Mouse (Mus musculus) neural tube, postnatal 0 days (tissue): ENCODE results near the gene Clpp. TPM values are rescaled to one million over a fixed set of nuclear protein-coding genes. Genes with fewer than 3 reads are reported as not detected.

Source experiments
- polyA plus RNA-seq: library from polyadenylated mRNA; unstranded; fragments of >200 nt; fragmentation: Nextera tagmentation; extraction: Ambion mirVana; gene quantifications from 2 replicates; pipeline ENCODE4 v1.2.1, GENCODE M21; 2015

Clpp gene
- polyA plus RNA-seq: 171 and 179 TPM in 2 replicates

DNA sequence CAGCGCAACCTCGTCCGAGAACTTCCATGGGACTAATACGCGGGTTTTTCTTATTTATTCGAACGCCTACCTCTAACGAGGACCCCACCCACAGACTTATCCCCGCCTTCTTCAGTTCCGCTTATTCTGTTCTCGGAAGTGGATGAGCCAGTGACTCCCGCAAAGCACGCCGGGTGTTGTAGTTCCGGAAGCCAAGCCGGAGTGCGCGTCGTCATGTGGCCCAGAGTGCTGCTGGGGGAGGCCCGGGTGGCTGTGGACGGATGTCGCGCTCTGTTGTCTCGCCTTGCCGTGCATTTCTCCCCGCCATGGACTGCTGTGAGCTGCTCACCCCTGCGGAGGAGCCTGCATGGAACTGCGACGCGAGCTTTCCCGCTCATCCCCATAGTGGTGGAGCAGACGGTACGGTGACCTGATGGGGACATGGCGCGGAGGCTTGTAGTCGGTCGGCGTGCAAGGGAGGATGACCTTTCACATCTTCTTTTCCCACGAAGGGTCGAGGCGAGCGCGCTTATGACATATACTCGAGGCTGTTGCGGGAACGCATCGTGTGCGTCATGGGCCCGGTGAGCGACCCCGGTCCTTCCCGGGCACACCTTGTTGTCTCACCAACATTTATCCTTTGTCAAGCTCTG lies at the start of gene Clpp:
Clpp (plus strand) TSS at position 191 of the 632 bp plus-strand sequence.

DNA sequence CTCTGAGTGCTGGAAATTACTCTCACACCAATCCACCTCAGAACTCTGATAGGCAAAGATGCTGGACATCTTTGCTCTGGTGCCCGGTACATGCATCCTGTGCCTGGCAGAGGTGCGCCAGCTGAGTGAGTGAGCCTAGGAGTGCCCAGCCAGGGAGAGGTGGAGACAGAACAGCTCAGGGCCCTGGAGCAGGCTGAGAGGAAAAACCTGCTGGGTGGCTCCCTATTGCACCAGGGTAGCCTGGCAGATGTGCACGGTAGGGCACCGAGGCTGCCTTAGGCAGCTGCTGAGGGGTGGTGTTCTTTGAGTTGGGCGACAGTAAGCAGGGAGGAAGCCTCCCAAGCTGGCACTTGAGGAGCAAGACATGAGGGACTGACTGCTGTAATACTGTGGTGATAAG lies 8.1 kb upstream of the Clpp start, which contains the start of gene Acer1:
Acer1 (minus strand) TSS at position 114 of the 400 bp plus-strand sequence.

DNA sequence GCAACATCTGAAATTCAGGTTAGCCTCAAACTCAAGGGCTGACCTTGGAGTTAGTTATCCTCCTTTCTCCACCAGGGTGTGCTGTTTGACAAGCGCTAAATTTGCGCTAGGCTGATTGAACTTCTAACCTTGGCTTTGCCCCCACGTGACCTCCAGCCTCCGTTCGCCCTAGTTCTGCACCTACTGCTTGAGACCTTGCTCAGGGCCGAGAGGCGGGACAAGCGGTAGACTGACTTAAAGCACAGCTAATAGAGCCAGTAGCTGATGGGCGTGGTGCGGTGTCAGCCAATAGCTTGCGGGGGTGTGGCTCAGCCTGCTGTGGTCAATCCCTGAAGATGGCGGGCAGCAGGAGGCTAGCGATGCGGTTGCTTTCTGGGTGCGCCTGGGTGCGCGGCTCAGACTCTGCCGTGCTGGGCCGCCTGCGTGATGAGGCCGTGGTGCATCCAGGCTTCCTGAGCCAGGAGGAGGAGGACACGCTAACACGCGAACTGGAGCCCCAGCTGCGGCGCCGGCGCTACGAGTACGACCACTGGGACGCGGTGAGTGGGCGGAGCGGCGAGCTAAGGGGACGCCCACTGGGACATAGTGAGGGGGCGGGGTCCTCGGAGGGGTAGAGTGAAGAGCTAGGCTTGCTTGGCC lies 7.0 kb downstream of the Clpp start, which contains the start of gene Alkbh7:
Alkbh7 (plus strand) TSS at position 311 of the 639 bp plus-strand sequence.

DNA sequence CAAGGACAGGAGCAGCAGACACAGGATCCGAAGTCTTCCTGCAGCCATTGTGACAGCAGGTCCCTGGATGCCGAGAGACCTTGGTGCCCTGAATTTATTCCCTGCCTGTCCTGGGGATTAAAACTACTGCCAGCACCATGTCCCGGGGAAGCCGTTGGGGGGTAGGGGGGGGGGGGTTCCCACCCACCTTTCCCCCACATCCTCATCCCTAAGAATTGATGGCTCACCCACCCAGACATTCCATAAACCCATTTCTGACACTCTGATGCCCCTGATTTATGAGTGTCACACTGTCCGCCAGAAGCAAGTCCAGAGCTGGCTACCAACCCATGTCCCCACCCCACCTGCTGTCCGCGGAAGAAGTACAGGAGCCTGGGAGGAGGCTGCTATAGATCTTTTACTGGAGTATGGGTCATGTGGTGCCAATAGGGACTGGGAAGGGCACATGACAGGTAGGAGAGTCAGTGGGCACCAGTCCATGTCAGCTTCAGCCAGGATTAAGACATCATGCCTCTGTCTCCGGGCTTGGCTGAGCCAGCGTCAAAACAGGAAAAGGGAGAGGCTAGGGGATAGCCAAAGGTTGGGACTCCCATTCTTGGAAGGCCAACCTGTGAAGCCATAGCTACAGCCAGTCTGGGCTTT lies 10.0 kb downstream of the Clpp start, which contains the start of gene Pspn:
Pspn (minus strand) TSS at position 51 of the 642 bp plus-strand sequence.

DNA sequence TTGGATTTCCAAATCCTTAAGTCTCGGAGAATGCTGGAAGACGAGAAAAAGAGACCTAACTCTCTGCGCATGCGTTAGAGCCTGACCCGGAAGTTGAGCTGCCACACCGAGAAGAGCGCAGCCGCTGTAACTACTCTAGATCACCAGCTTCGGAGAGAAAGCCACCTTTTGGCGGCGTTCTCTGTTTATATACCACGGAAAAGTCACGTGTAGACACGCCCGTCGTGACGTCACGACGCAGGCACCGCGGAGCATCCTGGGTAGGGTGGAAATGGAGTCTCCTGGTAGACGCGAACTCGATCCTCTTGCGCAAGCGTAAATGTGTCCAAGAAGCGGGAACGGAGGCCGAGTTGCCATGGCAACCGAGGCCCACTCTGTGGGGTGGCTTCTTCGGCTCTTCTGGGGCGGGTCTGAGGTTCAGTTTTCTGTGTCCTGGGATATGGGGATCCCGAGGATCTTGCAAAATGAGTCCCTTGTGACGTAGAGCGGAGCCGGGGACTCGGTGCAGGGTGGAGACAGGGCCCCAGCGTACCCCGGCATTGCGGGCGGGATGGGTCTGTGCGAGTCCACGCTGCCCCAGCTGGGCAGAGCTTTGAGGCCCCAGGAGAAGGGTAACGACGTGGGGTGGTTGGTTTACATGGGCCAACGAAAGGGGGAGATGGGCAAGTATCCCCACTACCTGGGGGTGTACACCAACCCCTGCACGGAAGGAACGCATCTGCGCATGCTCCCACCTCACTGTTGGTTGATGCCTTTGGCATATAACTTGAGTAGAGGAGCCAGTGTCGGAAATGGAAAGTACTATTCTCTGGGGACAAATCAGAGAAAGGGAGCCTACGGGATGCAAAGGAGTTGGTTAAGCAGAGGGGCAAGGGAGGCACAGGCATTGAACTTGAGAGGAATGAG lies 21.4 kb downstream of the Clpp start, which contains the start of the genes Gtf2f1 and Gm17949:
Gtf2f1 (minus strand) TSS at position 53 of the 906 bp plus-strand sequence.
Gm17949 (plus strand) TSS at position 234 of the 906 bp plus-strand sequence.

DNA sequence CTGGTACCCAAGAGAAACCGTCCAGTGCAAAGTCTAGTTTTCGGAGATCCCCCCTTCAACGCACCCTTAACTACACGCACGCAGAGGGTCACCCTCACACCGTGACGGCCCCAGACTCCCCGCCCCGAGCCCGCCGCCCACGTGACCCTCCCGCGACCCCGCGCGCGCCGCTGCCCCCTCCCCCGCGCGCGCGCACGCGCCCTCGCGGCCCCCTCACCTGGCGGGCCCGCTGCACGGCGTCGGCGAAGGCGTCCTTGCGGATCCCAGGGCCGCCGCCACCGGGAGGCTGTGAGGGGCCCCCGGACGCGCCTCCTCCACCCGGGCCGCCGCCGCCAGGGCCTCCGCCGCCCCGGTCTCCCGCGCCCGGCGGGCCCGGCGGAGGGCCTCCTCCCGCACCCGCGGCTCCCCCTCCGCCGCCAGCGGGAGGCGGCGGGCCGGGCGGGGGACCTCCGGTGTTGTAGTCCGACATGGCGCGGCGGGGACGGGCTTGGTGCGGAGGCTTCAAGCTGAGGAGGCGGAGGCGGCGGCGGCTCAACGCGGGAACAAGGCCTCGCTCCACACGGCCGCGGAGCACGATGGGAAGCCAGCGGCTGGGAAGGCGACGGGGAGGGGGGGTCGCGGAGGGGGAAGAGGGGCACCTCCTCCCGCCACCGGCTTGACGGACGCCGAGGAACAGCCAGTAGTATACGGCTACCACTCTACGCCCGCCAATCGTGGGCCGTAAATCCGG lies 41.0 kb downstream of the Clpp start, which contains the start of gene Khsrp:
Khsrp (minus strand) TSS at position 592 of the 730 bp plus-strand sequence.

DNA sequence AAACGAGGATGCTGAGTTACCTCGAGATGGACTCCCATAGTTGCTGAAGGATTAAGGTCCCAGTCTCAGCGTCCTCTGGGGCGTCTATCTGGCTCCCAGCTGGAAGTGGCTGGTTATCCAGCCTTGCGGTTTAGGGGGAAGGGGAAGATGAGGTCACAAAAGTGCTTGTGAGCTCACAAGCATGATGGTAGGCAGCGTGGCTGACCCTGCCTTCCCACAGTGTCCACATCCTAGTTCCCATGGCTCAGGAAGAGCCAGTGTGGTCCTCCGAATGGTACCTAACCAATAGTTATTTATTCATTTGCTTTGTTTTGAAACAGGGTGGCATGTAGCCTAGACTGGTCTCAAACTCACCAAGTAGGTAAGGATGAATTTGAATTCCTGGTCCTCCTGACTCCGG lies 51.4 kb downstream of the Clpp start, which contains the start of gene Slc25a41:
Slc25a41 (minus strand) TSS at position 101 of the 400 bp plus-strand sequence.

Other genes with a start within 250 kb of the Clpp start
- 6.2 and 7.9 TPM in 2 replicates for gene Nrtn, start 232.8 kb upstream of the Clpp start, polyA plus RNA-seq
- 85.8 and 101 TPM in 2 replicates for gene Dus3l, start 225.5 kb upstream of the Clpp start, polyA plus RNA-seq
- 0.33 and 0.53 TPM in 2 replicates for gene Prr22, start 220.1 kb upstream of the Clpp start, polyA plus RNA-seq
- 3.5 and 4.8 TPM in 2 replicates for gene Rfx2, start 159.3 kb upstream of the Clpp start, polyA plus RNA-seq
- not detected in 2 replicates for gene Acsbg2, start 115.9 kb upstream of the Clpp start, polyA plus RNA-seq
- 0.15 and 0.24 TPM in 2 replicates for gene 1700061G19Rik, start 114.8 kb upstream of the Clpp start, polyA plus RNA-seq
- 51.9 and 56.7 TPM in 2 replicates for gene Mllt1, start 54.9 kb upstream of the Clpp start, polyA plus RNA-seq
- gene Acer1, start 8.2 kb upstream of the Clpp start, polyA plus RNA-seq: not detected in 2 replicates
- gene Alkbh7, start 7.0 kb downstream of the Clpp start, polyA plus RNA-seq: 81.0 and 82.8 TPM in 2 replicates
- 0.62 TPM in 1 of 2 replicates, not detected in the other for gene Pspn, start 9.7 kb downstream of the Clpp start, polyA plus RNA-seq
- 47.1 and 52.5 TPM in 2 replicates for gene Gtf2f1, start 21.0 kb downstream of the Clpp start, polyA plus RNA-seq
- 0.39 TPM in 2 replicates for gene Gm17949, start 21.2 kb downstream of the Clpp start, polyA plus RNA-seq
- gene Khsrp, start 41.2 kb downstream of the Clpp start, polyA plus RNA-seq: 27.2 and 28.1 TPM in 2 replicates
- not detected in 2 replicates for gene Slc25a41, start 51.3 kb downstream of the Clpp start, polyA plus RNA-seq
- 2.5 and 3.3 TPM in 2 replicates for gene Crb3, start 68.8 kb downstream of the Clpp start, polyA plus RNA-seq
- 54.5 and 58.2 TPM in 2 replicates for gene Slc25a23, start 69.6 kb downstream of the Clpp start, polyA plus RNA-seq
- 2.1 and 2.5 TPM in 2 replicates for gene Dennd1c, start 88.2 kb downstream of the Clpp start, polyA plus RNA-seq
- gene Tubb4a, start 97.5 kb downstream of the Clpp start, polyA plus RNA-seq: 282 and 305 TPM in 2 replicates
- 5.9 and 6.7 TPM in 2 replicates for gene Tnfsf9, start 115.0 kb downstream of the Clpp start, polyA plus RNA-seq
- 1.4 and 2.6 TPM in 2 replicates for gene Cd70, start 159.5 kb downstream of the Clpp start, polyA plus RNA-seq
- not detected in 2 replicates for gene Tnfsf14, start 203.9 kb downstream of the Clpp start, polyA plus RNA-seq
- 1.3 and 1.7 TPM in 2 replicates for gene C3, start 237.8 kb downstream of the Clpp start, polyA plus RNA-seq